Mouse (Mus musculus) spleen, adult 10 weeks (tissue): ENCODE data around the gene Armcx1. TPM values are rescaled to one million over a fixed set of nuclear protein-coding genes. Genes with fewer than 3 reads are reported as not detected.

Source experiments
- polyA plus RNA-seq: library from polyadenylated mRNA; stranded (reverse); fragments of 350-450 nt; fragmentation: Illumina TruSeq; extraction: RNeasy Lipid Tissue Mini Kit (QIAGEN cat#74804); gene quantifications from one replicate; pipeline ENCODE4 v1.2.3, GENCODE M21; 2015; ENCODE audit warnings: low replicate concordance; ENCODE audit not compliant: insufficient read depth

The Armcx1 gene
- polyA plus RNA-seq: 10.3 TPM

GRCm38 (mm10) chrX:134717752-134718308 lies at the start of gene Armcx1:
Armcx1 (plus strand) TSS chrX:134717963.

GRCm38 (mm10) chrX:134686267-134686666 lies 31.5 kb upstream of the Armcx1 start, which contains the start of gene Armcx4:
Armcx4 (plus strand) TSS chrX:134686519.

GRCm38 (mm10) chrX:134750764-134751592 lies 33.2 kb downstream of the Armcx1 start, which contains the start of gene Armcx6:
Armcx6 (minus strand) TSS chrX:134751417.

GRCm38 (mm10) chrX:134756434-134757292 lies 38.9 kb downstream of the Armcx1 start, which contains the start of gene Armcx3:
Armcx3 (plus strand) TSS chrX:134756595.

Other genes with a start within 250 kb of the Armcx1 start
- not detected for gene Taf7l, start 241.5 kb upstream of the Armcx1 start, polyA plus RNA-seq
- 31.7 TPM for gene Timm8a1, start 176.1 kb upstream of the Armcx1 start, polyA plus RNA-seq
- 160 TPM for gene Btk, start 134.4 kb upstream of the Armcx1 start, polyA plus RNA-seq
- gene Rpl36a, start 132.3 kb upstream of the Armcx1 start, polyA plus RNA-seq: 2,281 TPM
- 4.7 TPM for gene Gla, start 116.8 kb upstream of the Armcx1 start, polyA plus RNA-seq
- 167 TPM for gene Hnrnph2, start 116.8 kb upstream of the Armcx1 start, polyA plus RNA-seq
- 3.2 TPM for gene Armcx4, start 31.4 kb upstream of the Armcx1 start, polyA plus RNA-seq
- gene Armcx6, start 33.5 kb downstream of the Armcx1 start, polyA plus RNA-seq: 4.7 TPM
- gene Armcx3, start 38.6 kb downstream of the Armcx1 start, polyA plus RNA-seq: 29.5 TPM
- gene Armcx2, start 91.3 kb downstream of the Armcx1 start, polyA plus RNA-seq: 21.8 TPM
- gene Nxf2, start 246.8 kb downstream of the Armcx1 start, polyA plus RNA-seq: 0.55 TPM